Mouse (Mus musculus): ENCODE data around the gene Apoa2.

DNA sequence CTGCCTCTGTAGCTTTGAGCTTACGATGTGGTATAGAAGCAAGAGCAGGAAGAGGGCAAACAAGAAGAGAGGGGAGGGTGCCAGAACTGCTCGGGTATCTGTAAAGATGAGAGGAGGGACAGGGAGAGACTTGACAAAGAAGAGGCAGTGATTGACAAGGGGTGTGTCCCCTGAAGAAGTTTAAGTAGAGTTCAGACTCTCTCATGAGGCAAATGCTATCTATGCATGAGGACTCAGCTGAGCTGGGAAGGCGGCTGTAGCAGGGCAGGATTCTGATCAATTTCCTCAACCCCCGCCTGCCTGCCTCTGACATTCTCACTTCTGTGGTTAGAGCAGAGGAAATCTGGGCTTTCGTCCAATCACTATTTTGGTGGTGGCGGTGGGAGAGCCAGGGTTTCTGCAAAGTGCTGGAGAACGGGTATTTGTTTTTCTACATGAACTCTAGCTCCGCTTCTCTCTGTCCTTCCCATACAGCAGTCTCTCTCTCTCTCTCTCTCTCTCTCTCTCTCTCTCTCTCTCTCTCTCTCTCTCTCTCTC is 37.8 kb downstream of the Apoa2 start:
- TF ChIP-seq CTCF (conservative IDR thresholded peaks at IDR 0.05; ENCODE audit: insufficient read depth, insufficient read length, low read depth, low read length), result no peak
- no peak for TF ChIP-seq POLR2A (IDR thresholded peaks at IDR 0.05; ENCODE audit: low read depth, low read length)
